Mouse (Mus musculus): ENCODE measurements around the gene Ezh1.

Gene Ezh1

GRCm38 (mm10) chr11:101247521-101248030 is 21.3 kb upstream of the Ezh1 start:
- no peak for DNase-seq (ENCODE audit: extremely low read depth, insufficient read length, low spot score)

- DNase-seq (ENCODE audit: extremely low read depth, insufficient read length, low spot score) = no peak
Observed at GRCm38 (mm10) chr11:101246702-101247012, 20.4 kb upstream of the Ezh1 start.

- no peak for DNase-seq (ENCODE audit: extremely low read depth, insufficient read length, low spot score)
Observed at GRCm38 (mm10) chr11:101245855-101246701, 19.8 kb upstream of the Ezh1 start, which contains the start of gene Ramp2. Gene Ramp2 (plus strand): TSS chr11:101246028.

GRCm38 (mm10) chr11:101245071-101245470 is 18.8 kb upstream of the Ezh1 start:
- no peak for DNase-seq (ENCODE audit: extremely low read depth, insufficient read length, low spot score)

- DNase-seq (ENCODE audit: extremely low read depth, insufficient read length, low spot score) = no peak
Observed at GRCm38 (mm10) chr11:101238071-101238647, 11.9 kb upstream of the Ezh1 start.

- peak; percentile 67 for DNase-seq (ENCODE audit: extremely low read depth, insufficient read length, low spot score)
Observed at GRCm38 (mm10) chr11:101236782-101237181, 10.5 kb upstream of the Ezh1 start.

GRCm38 (mm10) chr11:101235429-101235828 is 9.2 kb upstream of the Ezh1 start:
- no peak for DNase-seq (ENCODE audit: extremely low read depth, insufficient read length, low spot score)

GRCm38 (mm10) chr11:101234124-101234523 is 7.9 kb upstream of the Ezh1 start:
- DNase-seq (ENCODE audit: extremely low read depth, insufficient read length, low spot score) = no peak

GRCm38 (mm10) chr11:101233240-101233639 is 7.0 kb upstream of the Ezh1 start:
- DNase-seq (ENCODE audit: extremely low read depth, insufficient read length, low spot score) = no peak

GRCm38 (mm10) chr11:101232010-101232839 is 6.0 kb upstream of the Ezh1 start:
- DNase-seq (ENCODE audit: extremely low read depth, insufficient read length, low spot score) = no peak

- DNase-seq (ENCODE audit: extremely low read depth, insufficient read length, low spot score) = no peak
Observed at GRCm38 (mm10) chr11:101230991-101231871, 5.0 kb upstream of the Ezh1 start.

GRCm38 (mm10) chr11:101230526-101230925 is 4.3 kb upstream of the Ezh1 start:
- no peak for DNase-seq (ENCODE audit: extremely low read depth, insufficient read length, low spot score)

- DNase-seq (ENCODE audit: extremely low read depth, insufficient read length, low spot score) = no peak
Observed at GRCm38 (mm10) chr11:101230061-101230511, 3.8 kb upstream of the Ezh1 start.

- no peak for DNase-seq (ENCODE audit: extremely low read depth, insufficient read length, low spot score)
Observed at GRCm38 (mm10) chr11:101229361-101229900, 3.2 kb upstream of the Ezh1 start.

- no peak for DNase-seq (ENCODE audit: extremely low read depth, insufficient read length, low spot score)
Observed at GRCm38 (mm10) chr11:101225331-101226064, 765 bp downstream of the Ezh1 start.

- DNase-seq (ENCODE audit: extremely low read depth, insufficient read length, low spot score) = no peak
Observed at GRCm38 (mm10) chr11:101224337-101224736, 1.9 kb downstream of the Ezh1 start.

- DNase-seq (ENCODE audit: extremely low read depth, insufficient read length, low spot score) = no peak
Observed at GRCm38 (mm10) chr11:101221306-101221986, 4.8 kb downstream of the Ezh1 start.

- no peak for DNase-seq (ENCODE audit: extremely low read depth, insufficient read length, low spot score)
Observed at GRCm38 (mm10) chr11:101220853-101221252, 5.4 kb downstream of the Ezh1 start.
